Mouse (Mus musculus): ENCODE data around the gene Spcs2. TPM values are rescaled to one million over a fixed set of nuclear protein-coding genes. Genes with fewer than 3 reads are reported as not detected.
"Not testable (repeated sequence)": the region's sequence is repeated elsewhere in the genome, so short reads cannot be mapped to it uniquely, and the experiment has no call there.

Gene Spcs2
- polyA plus RNA-seq, 1 experiment: 104 TPM

DNA sequence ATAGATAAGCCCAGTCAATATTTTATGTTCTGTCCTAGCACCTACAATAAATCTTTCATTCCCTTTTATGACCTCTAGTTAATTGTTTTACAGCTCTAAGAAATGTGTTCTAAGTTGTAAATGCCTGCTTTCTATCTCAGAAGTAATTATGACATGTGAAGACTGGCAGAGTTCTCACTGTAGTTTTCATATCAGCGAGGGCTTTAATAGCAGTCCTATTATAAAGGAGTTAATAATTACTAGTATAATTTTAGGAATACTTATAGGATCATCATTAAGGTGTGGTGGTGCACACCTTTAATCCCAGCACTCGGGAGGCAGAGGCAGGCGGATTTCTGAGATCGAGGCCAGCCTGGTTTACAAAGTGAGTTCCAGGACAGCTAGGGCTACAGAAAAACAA lies 51.6 kb downstream of the Spcs2 start:
- Histone ChIP-seq H3K4me3 (ENCODE audit: low read depth, low read length) (no peak overlapping the region), H3K9me3 (replicated peaks; ENCODE audit: control insufficient read depth, insufficient read depth, low read length, poor library complexity, severe bottlenecking) (no peaks in the 10 kb centered on the region), H3K4me1 (ENCODE audit: control insufficient read depth, insufficient read depth, low read length) (no peaks in the 10 kb centered on the region), H3K9ac (ENCODE audit: low read depth, poor library complexity, severe bottlenecking) (no peak overlapping the region), H3K36me3 (ENCODE audit: control insufficient read depth, insufficient read depth, low read length, poor library complexity, severe bottlenecking) (no peaks in the 10 kb centered on the region), H3K27ac (ENCODE audit: insufficient read depth, low read length) (no peak overlapping the region), H3K27me3 (ENCODE audit: control insufficient read depth, insufficient read depth, low read length, poor library complexity, severe bottlenecking) (no peaks in the 10 kb centered on the region)
- TF ChIP-seq EP300 (IDR thresholded peaks at IDR 0.05; ENCODE audit: insufficient read depth, low read depth, low read length) (no peak), CTCF (IDR thresholded peaks at IDR 0.05; ENCODE audit: low read depth, low read length) (no peak), POLR2A (IDR thresholded peaks at IDR 0.05; ENCODE audit: insufficient read depth, low read length) (no peak)

DNA sequence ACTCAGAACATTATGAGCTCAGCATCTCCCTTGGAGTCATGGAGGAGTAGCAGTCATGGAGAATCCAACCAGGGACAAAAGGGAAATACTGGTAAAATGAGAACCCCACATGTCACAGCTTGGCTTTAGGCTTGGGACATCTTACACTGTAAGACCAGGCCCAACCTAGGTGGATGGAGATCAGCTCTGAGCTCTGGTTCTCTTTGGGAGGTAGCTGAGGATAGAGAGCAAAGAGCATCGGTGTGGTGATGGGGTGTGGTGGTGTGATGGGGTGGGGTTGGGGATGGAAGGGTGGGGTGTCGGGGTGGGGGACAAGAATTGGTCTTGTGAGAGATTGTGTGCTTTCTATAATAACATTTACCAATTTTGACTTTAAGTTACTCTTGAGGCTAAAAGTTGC lies 52.4 kb downstream of the Spcs2 start:
- no peaks in the 10 kb centered on the region for H3K9me3 ChIP-seq (replicated peaks; ENCODE audit: control insufficient read depth, insufficient read depth, low read length, poor library complexity, severe bottlenecking)
- no peak overlapping the region for H3K9ac ChIP-seq (ENCODE audit: low read depth, poor library complexity, severe bottlenecking)
- TF ChIP-seq CTCF (IDR thresholded peaks at IDR 0.05; ENCODE audit: low read depth, low read length): no peak
- no peak for TF ChIP-seq POLR2A (IDR thresholded peaks at IDR 0.05; ENCODE audit: insufficient read depth, low read length)
- no peak for TF ChIP-seq EP300 (IDR thresholded peaks at IDR 0.05; ENCODE audit: insufficient read depth, low read depth, low read length)
- H3K4me1 ChIP-seq (ENCODE audit: control insufficient read depth, insufficient read depth, low read length): no peaks in the 10 kb centered on the region
- H3K4me3 ChIP-seq (ENCODE audit: low read depth, low read length): no peak overlapping the region
- H3K36me3 ChIP-seq (ENCODE audit: control insufficient read depth, insufficient read depth, low read length, poor library complexity, severe bottlenecking): no peaks in the 10 kb centered on the region
- no peaks in the 10 kb centered on the region for H3K27me3 ChIP-seq (ENCODE audit: control insufficient read depth, insufficient read depth, low read length, poor library complexity, severe bottlenecking)
- H3K27ac ChIP-seq (ENCODE audit: insufficient read depth, low read length): no peak overlapping the region

DNA sequence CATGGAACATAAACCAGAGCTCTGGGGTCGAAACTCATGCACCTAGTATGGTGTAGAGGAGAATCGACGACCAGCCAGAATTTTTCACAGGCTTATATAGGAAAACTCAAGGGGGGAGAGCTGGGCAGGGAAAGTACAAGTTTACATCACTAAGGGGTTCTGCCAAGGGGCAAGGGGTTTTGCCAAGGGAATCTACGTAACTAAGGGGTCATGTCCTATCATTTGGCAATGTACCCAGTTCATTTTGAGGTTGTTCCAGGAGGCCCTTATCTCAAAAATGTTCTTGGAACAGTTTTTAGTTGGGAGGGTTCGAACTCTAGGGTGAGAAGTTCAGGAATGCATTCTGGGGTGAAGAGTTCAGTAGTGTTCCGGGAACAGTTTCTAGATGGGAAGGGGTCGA lies 56.2 kb downstream of the Spcs2 start:
- H3K36me3 ChIP-seq (ENCODE audit: control insufficient read depth, insufficient read depth, low read length, poor library complexity, severe bottlenecking); H3K9me3 ChIP-seq (replicated peaks; ENCODE audit: control insufficient read depth, insufficient read depth, low read length, poor library complexity, severe bottlenecking); H3K4me3 ChIP-seq (ENCODE audit: low read depth, low read length); H3K4me1 ChIP-seq (ENCODE audit: control insufficient read depth, insufficient read depth, low read length); H3K27ac ChIP-seq (ENCODE audit: insufficient read depth, low read length); H3K9ac ChIP-seq (ENCODE audit: low read depth, poor library complexity, severe bottlenecking); H3K27me3 ChIP-seq (ENCODE audit: control insufficient read depth, insufficient read depth, low read length, poor library complexity, severe bottlenecking): not testable (repeated sequence)

DNA sequence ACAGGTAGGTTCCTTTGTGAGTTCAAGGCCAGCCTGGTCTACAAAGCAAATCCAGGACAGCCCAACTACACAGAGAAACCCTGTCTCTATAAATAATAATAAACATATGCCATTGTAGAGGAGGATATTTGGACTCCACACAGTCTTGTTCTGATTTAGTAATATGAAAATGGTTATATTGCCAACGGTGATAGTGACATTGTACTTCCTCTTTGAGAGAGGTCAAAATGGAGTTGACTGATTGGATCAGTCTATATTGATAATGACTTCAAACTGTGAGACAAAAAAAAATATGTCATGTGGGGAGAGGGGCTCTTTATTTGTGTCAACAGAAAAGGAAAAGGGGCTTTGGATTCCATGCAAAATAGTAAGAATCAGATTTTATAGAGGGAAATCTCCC lies 57.9 kb downstream of the Spcs2 start:
- Histone ChIP-seq H3K9me3 (replicated peaks; ENCODE audit: control insufficient read depth, insufficient read depth, low read length, poor library complexity, severe bottlenecking) (no peaks in the 10 kb centered on the region), H3K36me3 (ENCODE audit: control insufficient read depth, insufficient read depth, low read length, poor library complexity, severe bottlenecking) (no peaks in the 10 kb centered on the region), H3K9ac (ENCODE audit: low read depth, poor library complexity, severe bottlenecking) (no peak overlapping the region), H3K27ac (ENCODE audit: insufficient read depth, low read length) (no peak overlapping the region), H3K27me3 (ENCODE audit: control insufficient read depth, insufficient read depth, low read length, poor library complexity, severe bottlenecking) (no peaks in the 10 kb centered on the region), H3K4me3 (ENCODE audit: low read depth, low read length) (no peak overlapping the region), H3K4me1 (ENCODE audit: control insufficient read depth, insufficient read depth, low read length) (no peaks in the 10 kb centered on the region)
- TF ChIP-seq POLR2A (IDR thresholded peaks at IDR 0.05; ENCODE audit: insufficient read depth, low read length) (no peak), EP300 (IDR thresholded peaks at IDR 0.05; ENCODE audit: insufficient read depth, low read depth, low read length) (no peak), CTCF (IDR thresholded peaks at IDR 0.05; ENCODE audit: low read depth, low read length) (no peak)

DNA sequence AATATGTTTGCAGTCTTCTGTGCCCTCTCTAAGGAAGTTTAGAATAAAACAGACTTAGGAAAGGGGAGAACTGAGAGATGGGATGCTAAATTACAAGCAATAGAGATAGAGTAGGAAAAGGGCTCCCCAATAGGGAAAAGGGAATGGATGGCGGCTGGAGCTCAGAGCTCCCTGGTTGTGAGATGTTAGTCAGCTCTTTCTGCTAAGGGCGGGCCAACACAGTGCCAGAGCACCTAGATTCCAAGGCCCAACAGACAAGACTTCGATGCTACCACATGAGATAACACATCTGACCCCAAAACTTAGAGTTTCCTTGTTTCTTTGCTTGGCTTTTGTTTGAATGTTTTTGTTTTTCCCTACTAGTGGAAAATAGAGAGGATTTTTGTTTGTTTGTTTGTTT lies 59.2 kb downstream of the Spcs2 start:
- H3K9me3 ChIP-seq (replicated peaks; ENCODE audit: control insufficient read depth, insufficient read depth, low read length, poor library complexity, severe bottlenecking); H3K36me3 ChIP-seq (ENCODE audit: control insufficient read depth, insufficient read depth, low read length, poor library complexity, severe bottlenecking); H3K27ac ChIP-seq (ENCODE audit: insufficient read depth, low read length); H3K9ac ChIP-seq (ENCODE audit: low read depth, poor library complexity, severe bottlenecking); H3K4me1 ChIP-seq (ENCODE audit: control insufficient read depth, insufficient read depth, low read length); H3K4me3 ChIP-seq (ENCODE audit: low read depth, low read length); H3K27me3 ChIP-seq (ENCODE audit: control insufficient read depth, insufficient read depth, low read length, poor library complexity, severe bottlenecking): not testable (repeated sequence)

DNA sequence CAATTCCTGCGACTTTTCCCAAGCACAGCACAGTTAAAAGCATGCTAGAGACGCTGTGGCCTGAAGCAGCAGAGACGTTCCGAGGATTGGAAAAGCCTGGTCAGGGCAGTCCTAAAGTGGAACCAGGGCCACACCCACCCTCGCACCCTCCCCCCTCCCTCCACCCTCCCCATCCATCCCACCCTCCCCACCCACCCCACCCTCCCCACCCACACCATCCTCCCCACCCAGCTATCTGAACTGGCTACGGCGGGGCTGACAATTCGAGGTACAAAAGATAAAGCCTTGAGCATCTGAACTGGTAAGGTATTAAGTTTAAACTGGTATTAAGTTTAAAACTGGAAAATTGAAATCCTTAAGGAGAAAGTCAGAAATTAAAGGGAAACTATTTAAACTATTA lies 59.7 kb downstream of the Spcs2 start:
- no peaks in the 10 kb centered on the region for H3K36me3 ChIP-seq (ENCODE audit: control insufficient read depth, insufficient read depth, low read length, poor library complexity, severe bottlenecking)
- no peak overlapping the region for H3K27ac ChIP-seq (ENCODE audit: insufficient read depth, low read length)
- no peaks in the 10 kb centered on the region for H3K27me3 ChIP-seq (ENCODE audit: control insufficient read depth, insufficient read depth, low read length, poor library complexity, severe bottlenecking)
- no peaks in the 10 kb centered on the region for H3K9me3 ChIP-seq (replicated peaks; ENCODE audit: control insufficient read depth, insufficient read depth, low read length, poor library complexity, severe bottlenecking)
- H3K4me3 ChIP-seq (ENCODE audit: low read depth, low read length): no peak overlapping the region
- TF ChIP-seq CTCF (IDR thresholded peaks at IDR 0.05; ENCODE audit: low read depth, low read length) (no peak), POLR2A (IDR thresholded peaks at IDR 0.05; ENCODE audit: insufficient read depth, low read length) (no peak), EP300 (IDR thresholded peaks at IDR 0.05; ENCODE audit: insufficient read depth, low read depth, low read length) (no peak)
- H3K9ac ChIP-seq (ENCODE audit: low read depth, poor library complexity, severe bottlenecking): no peak overlapping the region
- H3K4me1 ChIP-seq (ENCODE audit: control insufficient read depth, insufficient read depth, low read length): no peaks in the 10 kb centered on the region

DNA sequence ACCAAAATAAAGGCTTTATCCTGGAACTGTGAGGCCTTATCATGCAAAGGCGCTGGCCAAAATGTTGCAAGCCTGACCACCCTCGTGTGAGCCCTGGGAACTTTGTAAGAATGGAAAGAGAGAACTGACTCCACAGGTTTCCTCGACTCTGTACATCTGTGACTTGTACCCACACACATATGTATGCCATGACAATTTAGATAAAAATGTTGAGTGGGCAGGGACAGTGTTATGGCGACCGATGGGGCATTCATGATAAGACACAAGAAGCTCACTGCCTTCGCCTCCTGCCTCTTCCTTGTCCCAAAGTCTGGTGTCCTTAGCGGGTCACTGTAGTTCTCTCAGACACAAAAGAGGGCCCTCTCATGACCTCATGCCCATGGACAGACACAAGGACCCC lies 64.1 kb downstream of the Spcs2 start:
- Histone ChIP-seq H3K9ac (ENCODE audit: low read depth, poor library complexity, severe bottlenecking) (no peak overlapping the region), H3K27me3 (ENCODE audit: control insufficient read depth, insufficient read depth, low read length, poor library complexity, severe bottlenecking) (no peaks in the 10 kb centered on the region), H3K9me3 (replicated peaks; ENCODE audit: control insufficient read depth, insufficient read depth, low read length, poor library complexity, severe bottlenecking) (no peaks in the 10 kb centered on the region), H3K4me1 (ENCODE audit: control insufficient read depth, insufficient read depth, low read length) (no peaks in the 10 kb centered on the region), H3K36me3 (ENCODE audit: control insufficient read depth, insufficient read depth, low read length, poor library complexity, severe bottlenecking) (no peaks in the 10 kb centered on the region), H3K4me3 (ENCODE audit: low read depth, low read length) (no peak overlapping the region), H3K27ac (ENCODE audit: insufficient read depth, low read length) (no peak overlapping the region)
- no peak for TF ChIP-seq POLR2A (IDR thresholded peaks at IDR 0.05; ENCODE audit: insufficient read depth, low read length)
- no peak for TF ChIP-seq CTCF (IDR thresholded peaks at IDR 0.05; ENCODE audit: low read depth, low read length)
- no peak for TF ChIP-seq EP300 (IDR thresholded peaks at IDR 0.05; ENCODE audit: insufficient read depth, low read depth, low read length)
